Mouse (Mus musculus) regulatory T cell (primary cell): ENCODE data around the gene Tnks2.

ENCODE experiments used
- in situ Hi-C: fragments of 300-600 bp; cut with MboI, MseI; formaldehyde crosslinking; loops from one replicate; pipeline ENCODE4 v1.15.1; 2025; ENCODE audit warnings: high pct_unique_total_duplicates

Gene Tnks2

GRCm38 (mm10) chr19:36929816-36930215, 95.8 kb downstream of the Tnks2 start:
- in situ Hi-C loops, result loop anchor here (10.0 kb wide), 2 partner anchors 455 to 575 kb away; no protein-coding TSS in a partner anchor

GRCm38 (mm10) chr19:36932097-36932496, 98.1 kb downstream of the Tnks2 start:
- in situ Hi-C loops, result no loop called here

- in situ Hi-C loops, result no loop called here
Observed at GRCm38 (mm10) chr19:36932613-36933012, 98.6 kb downstream of the Tnks2 start.

- in situ Hi-C loops, result no loop called here
Observed at GRCm38 (mm10) chr19:36936285-36936684, 102.3 kb downstream of the Tnks2 start.

GRCm38 (mm10) chr19:36938008-36938407, 104.0 kb downstream of the Tnks2 start:
- in situ Hi-C loops, result no loop called here

GRCm38 (mm10) chr19:36940064-36940463, 106.0 kb downstream of the Tnks2 start:
- in situ Hi-C loops, result no loop called here
